ENCODE assay signal across 8 mouse cellular contexts in genomic region chr11:101468731-101469130, GRCm38 (mm10). TPM values are rescaled to one million over a fixed set of nuclear protein-coding genes. Genes with fewer than 3 reads are reported as not detected.
DNase-seq lines count a peak whose midpoint lies in the region; ATAC-seq and TF ChIP-seq lines count a peak whose summit lies in the region.

No protein-coding gene starts in this region.

- no peak for TF ChIP-seq POLR2A in testis, adult 2 months (IDR thresholded peaks at IDR 0.05; ENCODE audit: control insufficient read depth, low read depth, low read length)

- H3K27me3 ChIP-seq in testis, adult 2 months (ENCODE audit: control insufficient read depth, insufficient read depth, low read length), result no peaks in the 10 kb centered on the region
- peaks cover 87% of the 10 kb centered on the region for H3K27me3 ChIP-seq in liver, embryonic 13.5 days
- H3K27me3 ChIP-seq in stomach, postnatal 0 days (ENCODE audit: control insufficient read depth, insufficient read depth, low read length), result no peaks in the 10 kb centered on the region

- WGBS in liver, embryonic 13.5 days (ENCODE audit: insufficient replicate concordance), result 7% methylated on average over 13 of the region's 13 CpGs
- WGBS in stomach, postnatal 0 days, result 13% methylated on average over 13 of the region's 13 CpGs

- H3K4me3 ChIP-seq in testis, adult 2 months (ENCODE audit: control insufficient read depth, low read depth, low read length), result peak overlapping the region; percentile 79
- H3K4me3 ChIP-seq in liver, embryonic 13.5 days (replicated peaks), result peak overlapping the region; percentile 74
- H3K4me3 ChIP-seq in stomach, postnatal 0 days (ENCODE audit: low read depth, low read length), result peak overlapping the region; percentile 75

- TF ChIP-seq EP300 in stomach, postnatal 0 days (optimal IDR thresholded peaks at IDR 0.05), result no peak

- H3K9me3 ChIP-seq in liver, embryonic 13.5 days (replicated peaks), result no peaks in the 10 kb centered on the region
- H3K9me3 ChIP-seq in stomach, postnatal 0 days (ENCODE audit: control insufficient read depth, low read length), result no peaks in the 10 kb centered on the region

- H3K27ac ChIP-seq in testis, adult 2 months (ENCODE audit: control insufficient read depth, insufficient read depth, low read depth, low read length), result no peak overlapping the region
- H3K27ac ChIP-seq in liver, embryonic 13.5 days, result no peak overlapping the region
- H3K27ac ChIP-seq in stomach, postnatal 0 days (replicated peaks), result no peak overlapping the region; the same call in 1 of the 2 replicates

- TF ChIP-seq CTCF in testis, adult 2 months (IDR thresholded peaks at IDR 0.05; ENCODE audit: control insufficient read depth, insufficient read depth, insufficient replicate concordance, low read depth, low read length), result no peak
- no peak for TF ChIP-seq CTCF in stomach, postnatal 0 days (IDR thresholded peaks at IDR 0.05; ENCODE audit: low read depth)

- peak overlapping the region; percentile 75 for H3K9ac ChIP-seq in liver, embryonic 13.5 days
- peak overlapping the region; percentile 64 for H3K9ac ChIP-seq in stomach, postnatal 0 days (ENCODE audit: low read length)

- H3K4me2 ChIP-seq in liver, embryonic 13.5 days, result peak overlapping the region; percentile 98
- H3K4me2 ChIP-seq in stomach, postnatal 0 days (replicated peaks; ENCODE audit: low read depth), result peak overlapping the region; percentile 95

- DNase-seq in CD4-positive, CD25-positive, alpha-beta regulatory T cell, adult 2 months (ENCODE audit: low read depth, low spot score), result peak; percentile 23
- DNase-seq in testis, postnatal 14 days (ENCODE audit: low spot score), result no peak
- no peak for DNase-seq in liver, embryonic 13.5 days
- DNase-seq in stomach, postnatal 0 days (ENCODE audit: low spot score), result no peak
- DNase-seq in embryo, embryonic 11 days, result no peak

- H3K4me1 ChIP-seq in testis, adult 2 months (ENCODE audit: control insufficient read depth, insufficient read depth, low read length), result peaks cover 25% of the 10 kb centered on the region
- H3K4me1 ChIP-seq in liver, embryonic 13.5 days (replicated peaks), result peaks cover 59% of the 10 kb centered on the region
- H3K4me1 ChIP-seq in stomach, postnatal 0 days (replicated peaks; ENCODE audit: control insufficient read depth, insufficient read depth), result peaks cover 8% of the 10 kb centered on the region

- no peaks in the 10 kb centered on the region for H3K36me3 ChIP-seq in testis, adult 2 months (ENCODE audit: control insufficient read depth, insufficient read depth, low read length)
- H3K36me3 ChIP-seq in liver, embryonic 13.5 days, result no peaks in the 10 kb centered on the region
- H3K36me3 ChIP-seq in stomach, postnatal 0 days (ENCODE audit: control insufficient read depth, insufficient read depth, low read length), result no peaks in the 10 kb centered on the region

- ATAC-seq in CD4-positive, CD25-positive, alpha-beta regulatory T cell, adult 4 months, result no peak
- ATAC-seq in liver, embryonic 13.5 days (ENCODE audit: low read depth), result no peak
- ATAC-seq in stomach, postnatal 0 days (ENCODE audit: low FRiP score, low TSS enrichment), result no peak
- no peak for ATAC-seq in megakaryocyte-erythroid progenitor cell, adult 5-6 weeks (replicated peaks; ENCODE audit: low FRiP score, low TSS enrichment, poor library complexity, severe bottlenecking)

RNA-seq across cellular contexts. Expression of gene Vat1, which starts 2.7 kb away (rescaled TPM):
- polyA plus RNA-seq in CD4-positive, CD25-positive, alpha-beta regulatory T cell, adult 4 months (2017; shearing (Covaris generic)), result 1 to 10 TPM; 1.1 to 1.5 TPM
- 40.0 and 43.3 TPM in 2 replicates for polyA plus RNA-seq in testis, adult 2 months (2012; rRNA removed)
- 8.8 and 8.9 TPM in 2 replicates for polyA plus RNA-seq in liver, embryonic 13.5 days (2015; fragmentation: Nextera tagmentation; extraction: Ambion mirVana)
- 63.4 and 71.1 TPM in 2 replicates for polyA plus RNA-seq in stomach, postnatal 0 days (2015; fragmentation: Nextera tagmentation; extraction: Ambion mirVana)
- 6.5 and 7.4 TPM in 2 replicates for total RNA-seq in megakaryocyte-erythroid progenitor cell, adult 5-6 weeks (2014; fragmentation: Nextera tagmentation)
- total RNA-seq in megakaryocyte-erythroid progenitor cell, adult 5-6 weeks (2017), result 3.3 and 5.4 TPM in 2 replicates

RNA-seq across cellular contexts. Expression of gene Rnd2, which starts 3.9 kb away (rescaled TPM):
- under 1 TPM in 1 of 2 experiments, not detected in 1; 0.23 TPM for polyA plus RNA-seq in CD4-positive, CD25-positive, alpha-beta regulatory T cell, adult 4 months (2017; shearing (Covaris generic))
- polyA plus RNA-seq in testis, adult 2 months (2012; rRNA removed), result 19.2 and 21.1 TPM in 2 replicates
- polyA plus RNA-seq in liver, embryonic 13.5 days (2015; fragmentation: Nextera tagmentation; extraction: Ambion mirVana), result 3.1 and 3.4 TPM in 2 replicates
- 15.3 and 16.1 TPM in 2 replicates for polyA plus RNA-seq in stomach, postnatal 0 days (2015; fragmentation: Nextera tagmentation; extraction: Ambion mirVana)
- total RNA-seq in megakaryocyte-erythroid progenitor cell, adult 5-6 weeks (2014; fragmentation: Nextera tagmentation), result 1.6 and 7.2 TPM in 2 replicates
- 3.5 and 3.8 TPM in 2 replicates for total RNA-seq in megakaryocyte-erythroid progenitor cell, adult 5-6 weeks (2017)

RNA-seq across cellular contexts. Expression of gene Ifi35, which starts 20.5 kb away (rescaled TPM):
- 100 to 1,000 TPM; 174 to 204 TPM for polyA plus RNA-seq in CD4-positive, CD25-positive, alpha-beta regulatory T cell, adult 4 months (2017; shearing (Covaris generic))
- polyA plus RNA-seq in testis, adult 2 months (2012; rRNA removed), result 3.2 and 3.6 TPM in 2 replicates
- polyA plus RNA-seq in liver, embryonic 13.5 days (2015; fragmentation: Nextera tagmentation; extraction: Ambion mirVana), result 31.4 and 33.0 TPM in 2 replicates
- polyA plus RNA-seq in stomach, postnatal 0 days (2015; fragmentation: Nextera tagmentation; extraction: Ambion mirVana), result 37.4 and 37.5 TPM in 2 replicates
- 35.5 and 44.1 TPM in 2 replicates for total RNA-seq in megakaryocyte-erythroid progenitor cell, adult 5-6 weeks (2014; fragmentation: Nextera tagmentation)
- total RNA-seq in megakaryocyte-erythroid progenitor cell, adult 5-6 weeks (2017), result 31.7 and 33.5 TPM in 2 replicates

RNA-seq across cellular contexts. Expression of gene Rpl27, which starts 26.6 kb away (rescaled TPM):
- 100 to 1,000 TPM; 407 to 740 TPM for polyA plus RNA-seq in CD4-positive, CD25-positive, alpha-beta regulatory T cell, adult 4 months (2017; shearing (Covaris generic))
- polyA plus RNA-seq in testis, adult 2 months (2012; rRNA removed), result 161 and 224 TPM in 2 replicates
- 344 and 360 TPM in 2 replicates for polyA plus RNA-seq in liver, embryonic 13.5 days (2015; fragmentation: Nextera tagmentation; extraction: Ambion mirVana)
- polyA plus RNA-seq in stomach, postnatal 0 days (2015; fragmentation: Nextera tagmentation; extraction: Ambion mirVana), result 317 and 371 TPM in 2 replicates
- 1,243 and 1,644 TPM in 2 replicates for total RNA-seq in megakaryocyte-erythroid progenitor cell, adult 5-6 weeks (2014; fragmentation: Nextera tagmentation)
- 3,990 and 4,375 TPM in 2 replicates for total RNA-seq in megakaryocyte-erythroid progenitor cell, adult 5-6 weeks (2017)

RNA-seq across cellular contexts. Expression of gene Ptges3l, which starts 43.6 kb away (rescaled TPM):
- polyA plus RNA-seq in CD4-positive, CD25-positive, alpha-beta regulatory T cell, adult 4 months (2017; shearing (Covaris generic)), result 1 to 10 TPM; 1.7 to 2.1 TPM
- polyA plus RNA-seq in testis, adult 2 months (2012; rRNA removed), result 34.6 and 39.1 TPM in 2 replicates
- polyA plus RNA-seq in liver, embryonic 13.5 days (2015; fragmentation: Nextera tagmentation; extraction: Ambion mirVana), result 0.66 and 1.2 TPM in 2 replicates
- 11.1 and 13.4 TPM in 2 replicates for polyA plus RNA-seq in stomach, postnatal 0 days (2015; fragmentation: Nextera tagmentation; extraction: Ambion mirVana)
- not detected in 2 replicates for total RNA-seq in megakaryocyte-erythroid progenitor cell, adult 5-6 weeks (2014; fragmentation: Nextera tagmentation)
- total RNA-seq in megakaryocyte-erythroid progenitor cell, adult 5-6 weeks (2017), result not detected in 2 replicates
